Mouse (Mus musculus) liver, embryonic 12.5 days (tissue): ENCODE measurements around the gene Rplp1. TPM values are rescaled to one million over a fixed set of nuclear protein-coding genes. Genes with fewer than 3 reads are reported as not detected.

Experiments
- polyA plus RNA-seq: library from polyadenylated mRNA; unstranded; fragments of >200 nt; fragmentation: Nextera tagmentation; extraction: Ambion mirVana; gene quantifications from 2 replicates; pipeline ENCODE4 v1.2.1, GENCODE M21; 2016

Gene Rplp1
- polyA plus RNA-seq, 1 experiment from 2014 or later, result 1,274 TPM

Other genes with a start within 250 kb of the Rplp1 start
- gene Kif23, start 32.2 kb upstream of the Rplp1 start, polyA plus RNA-seq, result 73.5 and 91.5 TPM in 2 replicates
- gene Paqr5, start 112.3 kb upstream of the Rplp1 start, polyA plus RNA-seq, result 0.25 and 0.29 TPM in 2 replicates
- 7.8 TPM in 2 replicates for gene Glce, start 208.1 kb upstream of the Rplp1 start, polyA plus RNA-seq